Mouse (Mus musculus) lung, embryonic 14.5 days (tissue): Measurements from ENCODE around the gene Izumo4. TPM values are rescaled to one million over a fixed set of nuclear protein-coding genes. Genes with fewer than 3 reads are reported as not detected.

Experiments
- ATAC-seq: fragments of 200-750 bp; cut with Nextera tagmentation; 2 replicates; pipeline ENCODE4 v1.8.0; 2017; ENCODE audit warnings: mild to moderate bottlenecking, moderate TSS enrichment, moderate library complexity; ENCODE audit not compliant: insufficient read depth
- DNase-seq: peaks from one replicate; pipeline ENCODE4 v3.0.0-alpha.2; 2015
- H3K27ac ChIP-seq: fragments of 300-500 bp; sonication (generic); 2 replicates; pipeline ENCODE4 v1.5.1; 2014; ENCODE audit warnings: low read depth, mild to moderate bottlenecking, moderate library complexity
- H3K27me3 ChIP-seq: fragments of 300-500 bp; sonication (generic); 2 replicates; pipeline ENCODE4 v1.6.1; 2014; ENCODE audit warnings: low read length, control low read depth; ENCODE audit not compliant: insufficient read depth
- H3K36me3 ChIP-seq: fragments of 300-500 bp; sonication (generic); 2 replicates; pipeline ENCODE4 v1.6.1; 2014; ENCODE audit warnings: control low read depth; ENCODE audit not compliant: insufficient read depth
- H3K4me1 ChIP-seq: fragments of 300-500 bp; sonication (generic); 2 replicates; pipeline ENCODE4 v1.6.1; 2014; ENCODE audit warnings: antibody characterized with exemption, control low read depth; ENCODE audit not compliant: insufficient read depth
- H3K4me2 ChIP-seq: fragments of 300-500 bp; sonication (generic); 2 replicates; pipeline ENCODE4 v1.6.1; 2014; ENCODE audit warnings: mild to moderate bottlenecking
- H3K4me3 ChIP-seq: fragments of 300-500 bp; sonication (generic); 2 replicates; pipeline ENCODE4 v1.5.1; 2014; ENCODE audit warnings: low read depth, low read length
- H3K9ac ChIP-seq: fragments of 300-500 bp; sonication (generic); 2 replicates; pipeline ENCODE4 v1.6.1; 2014
- H3K9me3 ChIP-seq: fragments of 300-500 bp; sonication (generic); 2 replicates; pipeline ENCODE4 v1.6.1; 2016; ENCODE audit warnings: low read depth, low read length, control low read depth
- CTCF ChIP-seq: IDR thresholded peaks from 2 replicates; pipeline ENCODE4 v1.5.1; 2016; ENCODE audit warnings: antibody characterized with exemption, low read depth
- WGBS: fragments of 180-500 bp; shearing (Covaris S2); extraction: QIAGEN DNeasy Blood & Tissue Kit; methylation state at CpG from one replicate; pipeline ENCODE4 v1.1.7; 2014; 5-methylcytosine and 5-hydroxymethylcytosine counted together
- polyA plus RNA-seq: library from polyadenylated mRNA; unstranded; fragments of >200 nt; fragmentation: Nextera tagmentation; extraction: Ambion mirVana; gene quantifications from 2 replicates; pipeline ENCODE4 v1.2.1, GENCODE M21; 2014

The Izumo4 gene
- polyA plus RNA-seq: 6.7 and 7.3 TPM in 2 replicates

DNA sequence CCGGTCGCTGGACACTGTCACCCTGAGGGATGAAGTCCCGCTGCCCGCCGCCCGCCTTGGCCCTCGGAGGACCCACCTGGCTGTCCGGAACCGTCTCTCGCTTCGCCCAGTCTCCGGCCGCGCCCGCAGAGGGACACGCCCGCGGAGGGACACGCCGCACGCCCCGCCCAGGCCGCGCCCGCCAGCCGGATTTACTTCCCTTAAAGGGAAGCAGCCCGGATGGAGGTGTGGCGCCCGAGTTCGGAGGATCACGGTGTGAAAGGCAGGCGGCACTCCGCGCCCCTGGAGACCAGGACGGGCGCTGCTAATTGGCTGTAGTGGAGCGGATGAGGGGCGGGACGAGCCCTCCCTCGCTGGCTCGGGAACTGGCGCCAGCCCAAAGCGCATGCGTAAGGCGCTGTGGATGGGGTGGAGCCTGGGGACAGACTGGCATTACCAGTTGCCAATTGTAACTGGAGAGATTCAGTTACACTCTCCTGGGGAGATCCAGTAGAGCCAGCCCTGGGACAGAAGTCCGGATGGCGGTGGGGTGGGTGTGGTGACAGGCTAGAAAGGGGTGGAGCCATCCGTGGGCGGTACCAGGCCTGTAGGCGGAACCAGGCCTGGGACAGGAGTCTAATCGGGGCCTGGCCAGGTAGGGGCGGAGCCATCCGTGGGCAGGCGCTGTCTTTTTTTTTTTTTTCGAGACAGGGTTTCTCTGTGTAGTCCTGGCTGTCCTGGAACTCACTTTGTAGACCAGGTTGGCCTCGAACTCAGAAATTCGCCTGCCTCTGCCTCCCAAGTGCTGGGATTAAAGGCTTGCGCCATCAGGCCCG lies at the start of gene Izumo4, which contains the start of gene Mob3a:
Gene Izumo4, plus strand, starts transcription at position 464 of the 815 bp plus-strand sequence.
Gene Mob3a, minus strand, starts transcription at position 257 of the 815 bp plus-strand sequence.
- H3K36me3 ChIP-seq: peaks cover 19% of the 10 kb centered on the region
- TF ChIP-seq CTCF: peak; percentile 24; the same call in 1 of the 2 replicates
- peak within 1 kb of the TSS; percentile 58 for H3K27ac ChIP-seq
- H3K27me3 ChIP-seq: no peaks in the 10 kb centered on the region
- ATAC-seq (peak; percentile 97), DNase-seq (peak; percentile 99)
- peak within 1 kb of the TSS; percentile 80 for H3K4me2 ChIP-seq
- H3K4me3 ChIP-seq: peak within 1 kb of the TSS; percentile 59
- peak within 1 kb of the TSS; percentile 68 for H3K9ac ChIP-seq
- H3K4me1 ChIP-seq: peaks cover 12% of the 10 kb centered on the region
- no peaks in the 10 kb centered on the region for H3K9me3 ChIP-seq
- under 1% methylated on average over 59 of the region's 59 CpGs for WGBS

DNA sequence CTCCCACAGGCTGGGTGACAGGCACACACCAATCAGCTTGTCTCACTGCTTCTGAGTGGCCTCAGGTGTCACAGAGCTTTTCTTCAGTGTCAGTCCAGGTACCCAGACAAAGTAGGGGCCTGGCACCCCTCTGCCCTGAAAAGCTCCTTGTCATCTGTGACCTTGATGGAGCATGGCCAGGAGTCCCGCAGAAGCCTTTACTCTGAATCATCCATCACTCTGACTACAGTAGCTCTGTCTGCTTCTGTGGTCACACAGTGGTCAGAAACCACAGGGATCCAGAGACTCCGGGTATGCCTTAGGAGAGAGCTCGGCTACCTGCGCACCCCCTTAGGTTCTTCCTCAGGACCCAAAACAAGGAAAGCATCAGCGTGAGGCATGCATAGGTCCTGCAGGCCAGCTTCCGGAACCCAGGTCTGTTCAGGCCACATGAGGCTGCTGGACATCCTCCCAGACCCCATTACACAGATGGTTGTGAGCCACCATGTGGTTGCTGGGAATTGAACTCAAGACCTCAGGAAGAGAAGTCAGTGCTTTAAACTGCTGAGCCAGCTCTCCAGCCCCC lies 48.7 kb upstream of the Izumo4 start:
- H3K27me3 ChIP-seq: no peaks in the 10 kb centered on the region
- H3K4me3 ChIP-seq: no peak overlapping the region
- H3K9ac ChIP-seq: no peak overlapping the region
- peaks cover 15% of the 10 kb centered on the region for H3K36me3 ChIP-seq
- H3K27ac ChIP-seq: no peak overlapping the region
- ATAC-seq: no peak
- no peaks in the 10 kb centered on the region for H3K9me3 ChIP-seq
- no peak for DNase-seq
- 76% methylated on average over 6 of the region's 6 CpGs for WGBS
- H3K4me2 ChIP-seq: no peak overlapping the region
- H3K4me1 ChIP-seq: peaks cover 9% of the 10 kb centered on the region
- no peak for TF ChIP-seq CTCF

DNA sequence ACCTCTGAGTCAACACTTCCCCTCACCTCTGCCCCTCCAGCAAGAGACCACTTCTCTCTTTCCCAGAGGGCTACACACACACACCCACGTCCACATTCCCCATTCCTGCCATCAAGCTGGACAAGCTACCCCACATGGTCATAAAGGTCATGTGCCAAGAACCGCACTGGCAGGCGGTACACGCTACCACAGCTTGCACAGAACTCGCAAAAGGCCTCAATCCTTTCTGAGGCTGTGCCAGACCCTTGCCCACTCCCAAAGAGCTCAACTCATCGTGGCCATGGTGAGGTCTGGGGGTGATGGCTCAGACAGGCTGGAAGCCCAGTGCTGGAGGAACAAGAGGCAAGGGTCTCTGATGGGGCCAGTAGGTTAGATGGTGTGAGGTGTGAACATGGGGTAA lies 47.1 kb upstream of the Izumo4 start:
- H3K27me3 ChIP-seq: no peaks in the 10 kb centered on the region
- WGBS: 76% methylated on average over 6 of the region's 6 CpGs
- H3K4me1 ChIP-seq: peaks cover 9% of the 10 kb centered on the region
- peaks cover 8% of the 10 kb centered on the region for H3K36me3 ChIP-seq
- H3K9me3 ChIP-seq: no peaks in the 10 kb centered on the region
- H3K9ac ChIP-seq: peak overlapping the region; percentile 95; the same call in 1 of the 2 replicates
- no peak for ATAC-seq
- DNase-seq: no peak
- H3K4me3 ChIP-seq: peak overlapping the region; percentile 98
- TF ChIP-seq CTCF: no peak
- H3K27ac ChIP-seq: no peak overlapping the region
- H3K4me2 ChIP-seq: peak overlapping the region; percentile 92

DNA sequence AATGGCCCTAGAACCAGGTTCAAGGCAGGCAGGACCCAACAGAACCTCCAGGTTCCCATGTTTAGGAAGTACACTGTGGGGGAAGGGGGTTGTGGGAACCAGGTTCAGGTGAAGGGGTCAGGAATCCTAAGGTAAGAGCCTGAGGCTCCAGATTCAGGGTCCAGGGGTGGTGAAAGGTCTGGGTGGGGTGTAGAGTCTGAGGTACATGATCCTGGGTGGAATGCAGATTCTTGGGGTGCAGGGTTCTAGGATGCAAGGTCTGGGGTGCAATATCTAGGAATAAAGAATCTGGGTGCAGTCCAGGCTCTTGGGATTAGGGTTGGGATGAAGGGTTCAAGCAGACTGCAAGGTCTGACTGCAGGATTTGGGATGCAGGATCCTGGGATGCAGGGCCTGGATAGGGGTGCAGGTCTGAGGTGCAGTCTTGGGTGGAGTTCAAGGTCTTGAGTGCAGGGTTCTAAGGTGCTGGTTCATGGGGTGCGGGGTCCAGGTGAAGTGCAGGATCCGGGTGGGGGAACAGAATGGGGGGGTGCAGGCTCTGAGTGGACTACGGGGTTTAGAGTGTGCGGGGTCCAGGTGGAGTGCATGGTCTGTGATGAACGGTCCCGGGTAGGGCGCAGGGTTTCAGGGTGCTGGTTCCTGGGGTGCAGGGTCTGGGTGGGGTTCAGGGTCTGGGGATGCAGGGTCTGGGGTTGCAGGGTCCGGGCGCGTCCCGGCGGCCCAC lies 46.4 kb upstream of the Izumo4 start:
- WGBS: 2% methylated on average over 12 of the region's 12 CpGs
- Histone ChIP-seq H3K27me3 (no peaks in the 10 kb centered on the region), H3K4me1 (peaks cover 9% of the 10 kb centered on the region), H3K9ac (peak overlapping the region; percentile 95), H3K36me3 (peaks cover 8% of the 10 kb centered on the region), H3K9me3 (no peaks in the 10 kb centered on the region), H3K4me3 (peak overlapping the region; percentile 98), H3K27ac (peak overlapping the region; percentile 83), H3K4me2 (peak overlapping the region; percentile 92)
- TF ChIP-seq CTCF: no peak
- DNase-seq: no peak
- peak; percentile 61 for ATAC-seq

DNA sequence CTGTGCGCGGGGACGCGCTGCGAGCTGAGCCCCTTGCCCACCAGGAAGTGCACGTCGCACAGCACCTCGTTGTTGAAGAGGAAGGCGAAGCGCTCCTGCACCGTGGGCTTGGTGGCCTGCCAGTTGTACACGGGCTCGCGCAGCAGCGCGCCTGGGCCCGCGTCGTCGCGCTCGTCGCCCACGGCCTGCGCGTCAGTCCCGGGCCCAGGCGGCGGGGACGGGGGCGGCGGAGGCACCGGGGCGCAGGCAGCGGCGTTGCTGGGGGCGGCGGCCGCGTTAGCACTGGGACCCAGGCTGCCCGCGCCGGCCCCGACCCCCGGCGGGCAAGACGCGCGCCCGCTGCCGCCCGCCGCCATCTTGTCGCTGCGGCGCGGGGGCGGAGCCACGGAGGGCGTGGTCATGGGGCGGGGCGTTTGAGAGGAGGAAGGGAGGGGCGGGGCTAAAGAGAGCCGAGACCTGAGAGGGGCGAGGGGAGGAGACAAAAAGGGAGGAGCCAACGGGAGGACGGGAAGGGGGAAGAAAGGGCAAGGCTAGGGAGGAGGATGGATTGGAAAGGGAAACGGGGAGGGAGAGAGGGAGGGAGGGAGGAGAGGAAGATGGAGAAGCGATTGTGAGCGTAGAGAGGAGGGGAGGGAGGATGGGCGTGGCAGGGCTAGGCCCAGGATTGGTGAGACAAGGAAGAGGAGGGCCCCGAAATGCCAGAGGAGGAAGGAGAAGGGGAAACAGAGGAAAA lies 45.7 kb upstream of the Izumo4 start:
- under 1% methylated on average over 65 of the region's 72 CpGs for WGBS
- Histone ChIP-seq H3K4me3 (peak overlapping the region; percentile 98), H3K36me3 (peaks cover 4% of the 10 kb centered on the region), H3K9ac (peak overlapping the region; percentile 95), H3K9me3 (no peaks in the 10 kb centered on the region), H3K4me2 (peak overlapping the region; percentile 92), H3K27me3 (no peaks in the 10 kb centered on the region), H3K27ac (peak overlapping the region; percentile 87), H3K4me1 (peaks cover 9% of the 10 kb centered on the region)
- ATAC-seq (peak; percentile 79), DNase-seq (peak; percentile 98)
- no peak for TF ChIP-seq CTCF

DNA sequence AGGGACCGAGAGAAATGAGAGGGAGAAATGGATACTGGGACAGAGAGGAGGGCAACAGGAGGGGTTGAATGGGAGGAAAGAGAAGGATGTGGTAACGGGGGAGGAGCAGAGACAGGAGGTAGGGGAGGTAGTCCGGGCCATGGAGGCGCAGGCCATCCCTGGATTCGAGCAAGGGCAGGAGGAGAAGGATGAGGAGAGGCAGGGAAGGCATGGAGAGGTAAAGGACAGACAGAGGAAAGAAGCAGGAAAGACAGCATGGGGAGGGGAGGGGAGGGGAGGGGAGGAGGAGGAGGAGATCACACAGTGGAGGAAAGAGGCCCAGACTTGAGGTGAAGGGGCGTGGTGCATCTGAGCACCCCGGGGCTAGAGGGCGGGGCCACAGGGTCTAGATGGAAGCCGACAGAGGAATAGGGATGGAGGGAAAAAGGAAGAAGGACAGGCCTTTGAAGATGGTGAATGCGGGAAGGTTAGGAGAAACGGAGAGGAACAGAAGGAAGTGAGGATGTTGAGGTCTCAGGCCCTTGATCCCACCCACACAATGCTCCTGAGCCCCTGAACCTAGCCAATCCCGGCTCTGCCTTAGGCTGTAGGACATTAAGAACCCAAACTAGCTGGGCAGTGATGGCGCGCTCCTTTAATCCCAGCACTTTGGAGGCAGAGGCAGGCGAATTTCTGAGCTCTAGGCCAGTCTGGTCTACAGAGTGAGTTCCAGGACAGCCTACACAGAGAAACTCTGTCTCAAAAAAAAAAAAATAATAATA lies 44.9 kb upstream of the Izumo4 start, which contains the start of gene Btbd2:
Gene Btbd2, minus strand, starts transcription at position 209 of the 761 bp plus-strand sequence.
- peak; percentile 35 for DNase-seq

More for the DNA sequence above, 44.9 kb upstream of the Izumo4 start, which contains the start of gene Btbd2:
- peak within 1 kb of the TSS; percentile 87 for H3K27ac ChIP-seq
- no peaks in the 10 kb centered on the region for H3K27me3 ChIP-seq
- peak within 1 kb of the TSS; percentile 98 for H3K4me3 ChIP-seq
- H3K36me3 ChIP-seq: peaks cover 4% of the 10 kb centered on the region
- no peaks in the 10 kb centered on the region for H3K9me3 ChIP-seq
- TF ChIP-seq CTCF: no peak
- H3K4me2 ChIP-seq: peak within 1 kb of the TSS; percentile 92
- peaks cover 9% of the 10 kb centered on the region for H3K4me1 ChIP-seq
- peak; percentile 29 for ATAC-seq
- 14% methylated on average over 15 of the region's 15 CpGs for WGBS
- H3K9ac ChIP-seq: peak within 1 kb of the TSS; percentile 95
